Mouse (Mus musculus) cortical plate, adult 2 months (tissue): ENCODE measurements around the gene Usp31.

Source experiments
- CTCF ChIP-seq: fragments of 200-500 bp; IDR thresholded peaks from 2 replicates; pipeline ENCODE4 v1.5.1; 2011; ENCODE audit warnings: mild to moderate bottlenecking, control low read depth, low read length; ENCODE audit not compliant: insufficient read depth; ENCODE audit errors: extremely low read depth
- POLR2A ChIP-seq: fragments of 200-500 bp; IDR thresholded peaks from 2 replicates; pipeline ENCODE4 v1.6.1; 2011; ENCODE audit warnings: mild to moderate bottlenecking, low read length, control low read depth; ENCODE audit not compliant: insufficient read depth; ENCODE audit errors: extremely low read depth

DNA sequence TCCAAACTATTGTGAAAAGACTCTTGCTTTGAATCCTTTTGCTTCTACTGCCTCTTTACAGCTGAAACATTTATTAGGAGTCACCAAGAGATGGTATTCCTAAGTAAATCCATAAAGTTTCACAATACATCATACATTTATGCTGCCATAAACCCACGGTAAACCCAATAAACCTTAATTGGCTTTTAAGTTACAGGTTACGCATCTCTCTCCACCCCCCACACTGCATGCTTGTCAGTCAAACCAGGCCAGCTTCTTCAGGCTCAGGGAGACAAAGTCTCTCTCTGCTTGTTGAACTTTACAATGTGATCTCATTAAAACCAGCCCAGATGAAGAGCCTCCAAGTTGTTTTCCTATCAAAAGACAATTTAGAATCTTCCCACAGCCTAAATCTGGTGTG, 15.2 kb downstream of the Usp31 start:
- TF ChIP-seq POLR2A (no peak), CTCF (no peak)
